Mouse (Mus musculus) kidney, adult 11 months (tissue): ENCODE data around the gene 1700109H08Rik.
"Not testable (repeated sequence)": the region's sequence is repeated elsewhere in the genome, so short reads cannot be mapped to it uniquely, and the experiment has no call there.

Experiments used
- DNase-seq: peaks from one replicate; pipeline ENCODE4 v3.0.0; 2022

Gene 1700109H08Rik

GRCm38 (mm10) chr5:3600298-3600697, 28.9 kb downstream of the 1700109H08Rik start:
- DNase-seq: no peak

GRCm38 (mm10) chr5:3600790-3601189, 29.4 kb downstream of the 1700109H08Rik start:
- DNase-seq: no peak

- no peak for DNase-seq
These were observed 35.7 kb downstream of the 1700109H08Rik start for GRCm38 (mm10) chr5:3607114-3607513.

- no peak for DNase-seq
These were observed 37.9 kb downstream of the 1700109H08Rik start for GRCm38 (mm10) chr5:3609241-3609640.

GRCm38 (mm10) chr5:3611835-3612234, 40.5 kb downstream of the 1700109H08Rik start:
- DNase-seq: not testable (repeated sequence)

- no peak for DNase-seq
These were observed 49.1 kb downstream of the 1700109H08Rik start for GRCm38 (mm10) chr5:3620486-3620885.

GRCm38 (mm10) chr5:3630055-3630454, 58.7 kb downstream of the 1700109H08Rik start:
- no peak for DNase-seq

- no peak for DNase-seq
These were observed 60.3 kb downstream of the 1700109H08Rik start for GRCm38 (mm10) chr5:3631512-3632271.

GRCm38 (mm10) chr5:3632285-3632684, 60.9 kb downstream of the 1700109H08Rik start:
- no peak for DNase-seq

- DNase-seq: no peak
These were observed 61.9 kb downstream of the 1700109H08Rik start for GRCm38 (mm10) chr5:3633315-3633714.

GRCm38 (mm10) chr5:3633951-3634350, 62.6 kb downstream of the 1700109H08Rik start:
- DNase-seq: no peak
